31 mouse cellular contexts compared by ENCODE assay signal in the genomic region with DNA sequence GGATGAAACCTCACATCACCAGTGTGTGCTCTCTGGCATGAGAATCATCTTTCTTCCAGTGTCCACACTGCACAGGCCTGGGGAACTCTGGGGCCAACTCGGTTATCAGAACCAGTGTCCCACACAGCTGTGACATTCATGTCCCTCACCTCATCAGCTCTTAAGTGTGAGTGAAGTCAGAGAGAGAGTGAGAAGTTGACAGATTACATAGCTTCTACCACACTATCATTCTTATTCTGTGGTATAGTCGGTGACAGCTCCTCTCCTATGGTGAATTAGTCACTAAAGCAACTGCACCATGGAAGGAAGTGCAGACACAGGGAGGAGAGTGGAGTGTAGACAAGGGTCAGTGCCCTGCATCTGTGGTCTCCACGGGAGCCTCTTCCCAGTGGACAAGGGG. TPM values are rescaled to one million over a fixed set of nuclear protein-coding genes. Genes with fewer than 3 reads are reported as not detected.
"Had no signal": no experiment of that assay in that cellular context is flagged by ENCODE, and none has a peak within 500 bp of the region (broad histone marks: within the 10 kb centered on the region; RNA-seq: fewer than 3 reads in every experiment).

No protein-coding gene starts in this region.

RNA-seq across cellular contexts. Expression of gene H2-Q10, which starts 1.0 kb away (rescaled TPM):
- total RNA-seq: layer of hippocampus, postnatal 14 days; left cerebral cortex, postnatal 10 days had no signal
- polyA plus RNA-seq: hindbrain, embryonic 14.5 days had no signal

RNA-seq across cellular contexts. Expression of gene Pou5f1, which starts 36.9 kb away (rescaled TPM):
- total RNA-seq: gastrocnemius, adult 2 months; gastrocnemius, postnatal 10 days; granulocyte monocyte progenitor cell, adult 5-6 weeks; heart, adult 2 months; heart, postnatal 10 days; heart, postnatal 25 days; heart, postnatal 4 days; left cerebral cortex, adult 18-20 months; left cerebral cortex, postnatal 10 days; left cerebral cortex, postnatal 25 days; left cerebral cortex, postnatal 4 days had no signal
- polyA plus RNA-seq: heart, adult 2 months; heart, embryonic 11.5 days; heart, embryonic 13.5 days; heart, embryonic 15.5 days; hindbrain, embryonic 10.5 days; hindbrain, embryonic 12.5 days; hindbrain, embryonic 14.5 days; hindbrain, embryonic 16.5 days; intestine, embryonic 14.5 days; intestine, embryonic 16.5 days; kidney, adult 2 months; kidney, embryonic 15.5 days; kidney, postnatal 0 days; large intestine, adult 2 months; limb, embryonic 15.5 days; liver, embryonic 11.5 days; liver, embryonic 13.5 days; liver, embryonic 15.5 days had no signal

RNA-seq across cellular contexts. Expression of gene H2-Q6, which starts 44.3 kb away (rescaled TPM):
- total RNA-seq: gastrocnemius, postnatal 25 days; layer of hippocampus, postnatal 14 days; layer of hippocampus, postnatal 36 days; left cerebral cortex, postnatal 10 days had no signal
